Mouse (Mus musculus) E14TG2a.4 (cell line): Measurements from ENCODE around the gene Gm10719.
"Not testable (repeated sequence)": the region's sequence is repeated elsewhere in the genome, so short reads cannot be mapped to it uniquely, and the experiment has no call there.

Experiments
- CTCF ChIP-seq: conservative IDR thresholded peaks from 2 replicates; pipeline ENCODE4 v1.5.1; 2014; ENCODE audit warnings: low read length
- POU5F1 ChIP-seq: IDR thresholded peaks from 2 replicates; pipeline ENCODE4 v1.6.1; 2014; ENCODE audit warnings: low read length, borderline replicate concordance

DNA sequence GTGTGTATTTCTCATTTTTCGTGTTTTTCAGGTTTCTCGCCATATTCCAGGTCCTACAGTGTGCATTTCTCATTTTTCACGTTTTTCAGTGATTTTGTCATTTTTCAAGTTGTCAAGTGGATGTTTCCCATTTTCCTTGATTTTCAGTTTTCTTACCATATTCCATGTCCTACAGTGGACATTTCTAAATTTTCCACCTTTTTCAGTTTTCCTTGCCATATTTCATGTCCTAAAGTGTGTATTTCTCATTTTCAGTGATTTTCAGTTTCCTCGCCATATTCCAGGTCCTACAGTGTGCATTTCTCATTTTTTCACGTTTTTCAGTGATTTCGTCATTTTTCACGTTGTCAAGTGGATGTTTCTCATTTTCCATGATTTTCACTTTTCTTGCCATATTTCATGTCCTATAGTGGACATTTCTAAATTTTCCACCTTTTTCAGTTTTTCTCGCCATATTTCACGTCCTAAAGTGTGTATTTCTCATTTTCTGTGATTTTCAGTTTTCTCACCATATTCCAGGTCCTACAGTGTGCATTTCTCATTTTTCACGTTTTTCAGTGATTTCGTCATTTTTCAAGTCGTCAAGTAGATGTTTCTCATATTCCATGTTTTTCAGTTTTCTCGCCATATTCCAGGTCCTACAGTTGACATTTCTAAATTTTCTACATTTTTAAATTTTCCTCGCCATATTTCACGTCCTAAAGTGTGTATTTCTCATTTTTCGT is 12.2 kb downstream of the Gm10719 start:
- not testable (repeated sequence) for TF ChIP-seq CTCF, POU5F1
